Mouse (Mus musculus) heart, postnatal 0 days (tissue): Measurements from ENCODE around the gene Krtap3-3. TPM values are rescaled to one million over a fixed set of nuclear protein-coding genes. Genes with fewer than 3 reads are reported as not detected.

ENCODE experiments used
- ATAC-seq: fragments of 200-750 bp; cut with Nextera tagmentation; 2 replicates; pipeline ENCODE4 v1.8.0; 2017; ENCODE audit warnings: low read depth, moderate number of reproducible peaks, moderate library complexity; ENCODE audit not compliant: insufficient read depth
- DNase-seq: peaks from one replicate; pipeline ENCODE4 v3.0.0-alpha.2; 2016; ENCODE audit warnings: low spot score
- H3K27ac ChIP-seq: fragments of 300-500 bp; sonication (generic); 2 replicates; pipeline ENCODE4 v1.5.1; 2014; ENCODE audit warnings: low read depth, mild to moderate bottlenecking
- H3K27me3 ChIP-seq: fragments of 300-500 bp; sonication (generic); 2 replicates; pipeline ENCODE4 v1.6.1; 2014; ENCODE audit warnings: low read length, mixed read lengths; ENCODE audit not compliant: control insufficient read depth, insufficient read depth
- H3K36me3 ChIP-seq: fragments of 300-500 bp; sonication (generic); replicated peaks from 2 replicates; pipeline ENCODE4 v1.6.1; 2014; ENCODE audit warnings: low read length, mixed read lengths; ENCODE audit not compliant: control insufficient read depth, insufficient read depth
- H3K4me1 ChIP-seq: fragments of 300-500 bp; sonication (generic); 2 replicates; pipeline ENCODE4 v1.6.1; 2014; ENCODE audit warnings: antibody characterized with exemption; ENCODE audit not compliant: control insufficient read depth, insufficient read depth
- H3K4me2 ChIP-seq: fragments of 300-500 bp; sonication (generic); 2 replicates; pipeline ENCODE4 v1.6.1; 2014; ENCODE audit warnings: low read depth, mild to moderate bottlenecking, low read length, moderate library complexity
- H3K4me3 ChIP-seq: fragments of 300-500 bp; sonication (generic); 2 replicates; pipeline ENCODE4 v1.5.1; 2014; ENCODE audit warnings: low read depth, low read length
- H3K9ac ChIP-seq: fragments of 300-500 bp; sonication (generic); replicated peaks from 2 replicates; pipeline ENCODE4 v1.6.1; 2014; ENCODE audit warnings: low read depth, low read length, mixed read lengths
- H3K9me3 ChIP-seq: fragments of 300-500 bp; sonication (generic); replicated peaks from 2 replicates; pipeline ENCODE4 v1.6.1; 2016; ENCODE audit warnings: low read length; ENCODE audit not compliant: control insufficient read depth
- CTCF ChIP-seq: IDR thresholded peaks from 2 replicates; pipeline ENCODE4 v1.5.1; 2016; ENCODE audit warnings: antibody characterized with exemption, control low read depth, low read depth
- EP300 ChIP-seq: IDR thresholded peaks from 2 replicates; pipeline ENCODE4 v1.6.1; 2016; ENCODE audit warnings: antibody characterized with exemption, low read depth
- WGBS: fragments of 180-500 bp; shearing (Covaris S2); extraction: QIAGEN DNeasy Blood & Tissue Kit; methylation state at CpG from one replicate; pipeline ENCODE4 v1.1.7; 2014; 5-methylcytosine and 5-hydroxymethylcytosine counted together
- polyA plus RNA-seq: library from polyadenylated mRNA; unstranded; fragments of >200 nt; fragmentation: Nextera tagmentation; extraction: Ambion mirVana; gene quantifications from 2 replicates; pipeline ENCODE4 v1.2.1, GENCODE M21; 2015
- total RNA-seq: library from RNA; depleted of rRNA; stranded (reverse); fragments of >200 nt; gene quantifications from 2 replicates; pipeline ENCODE4 v1.2.3, GENCODE M21; 2014; ENCODE audit warnings: low replicate concordance; rRNA removed

The Krtap3-3 gene
- total and polyA plus RNA-seq, 2 experiments from 2014 or later, result not detected

GRCm38 (mm10) chr11:99521288-99521860, 29.3 kb downstream of the Krtap3-3 start, which contains the start of gene Krt39:
Gene Krt39 (minus strand): TSS chr11:99521338.
- 73% methylated on average over 13 of the region's 13 CpGs for WGBS
- DNase-seq (no peak), ATAC-seq (no peak)
- no peak within 1 kb of the TSS for H3K4me2 ChIP-seq
- no peaks in the 10 kb centered on the region for H3K9me3 ChIP-seq
- H3K36me3 ChIP-seq, result no peaks in the 10 kb centered on the region
- H3K4me3 ChIP-seq, result no peak within 1 kb of the TSS
- H3K27me3 ChIP-seq, result no peaks in the 10 kb centered on the region
- no peak for TF ChIP-seq EP300
- TF ChIP-seq CTCF, result no peak
- H3K27ac ChIP-seq, result no peak within 1 kb of the TSS
- no peak within 1 kb of the TSS for H3K9ac ChIP-seq
- H3K4me1 ChIP-seq, result no peaks in the 10 kb centered on the region

GRCm38 (mm10) chr11:99514098-99514497, 36.6 kb downstream of the Krtap3-3 start:
- Histone ChIP-seq H3K27ac (no peak overlapping the region), H3K4me1 (no peaks in the 10 kb centered on the region), H3K9me3 (no peaks in the 10 kb centered on the region), H3K36me3 (no peaks in the 10 kb centered on the region), H3K4me2 (no peak overlapping the region), H3K27me3 (no peaks in the 10 kb centered on the region), H3K4me3 (no peak overlapping the region), H3K9ac (no peak overlapping the region)
- TF ChIP-seq EP300 (no peak), CTCF (no peak)
- WGBS, result 77% methylated on average over 8 of the region's 8 CpGs
- ATAC-seq, result no peak
- DNase-seq, result no peak

Other genes starting within 250 kb of the Krtap3-3 start
Only the 30 nearest of the 34 such genes appear.
- gene Krt25, start 227.9 kb downstream of the Krtap3-3 start, total RNA-seq, result not detected in 2 replicates
- 0.07 and 0.12 TPM in 2 replicates for gene Krt25, start 227.9 kb downstream of the Krtap3-3 start, polyA plus RNA-seq
- gene Krt26, start 212.9 kb downstream of the Krtap3-3 start, total RNA-seq, result not detected in 2 replicates
- not detected in 2 replicates for gene Krt26, start 212.9 kb downstream of the Krtap3-3 start, polyA plus RNA-seq
- not detected in 2 replicates for gene Krt27, start 199.8 kb downstream of the Krtap3-3 start, total RNA-seq
- gene Krt27, start 199.8 kb downstream of the Krtap3-3 start, polyA plus RNA-seq, result not detected in 2 replicates
- 3.1 TPM in 1 of 2 replicates, not detected in the other for gene Krt28, start 176.0 kb downstream of the Krtap3-3 start, total RNA-seq
- gene Krt28, start 176.0 kb downstream of the Krtap3-3 start, polyA plus RNA-seq, result 0.10 and 0.14 TPM in 2 replicates
- gene Krt10, start 161.5 kb downstream of the Krtap3-3 start, total RNA-seq, result 0.31 and 0.84 TPM in 2 replicates
- gene Krt10, start 161.5 kb downstream of the Krtap3-3 start, polyA plus RNA-seq, result 20.4 and 22.6 TPM in 2 replicates
- not detected in 2 replicates for gene Krt12, start 128.6 kb downstream of the Krtap3-3 start, total RNA-seq
- not detected in 2 replicates for gene Krt12, start 128.6 kb downstream of the Krtap3-3 start, polyA plus RNA-seq
- gene Krt20, start 112.7 kb downstream of the Krtap3-3 start, total RNA-seq, result not detected in 2 replicates
- 0.26 and 0.38 TPM in 2 replicates for gene Krt20, start 112.7 kb downstream of the Krtap3-3 start, polyA plus RNA-seq
- not detected in 2 replicates for gene Krt23, start 57.7 kb downstream of the Krtap3-3 start, total RNA-seq
- gene Krt23, start 57.7 kb downstream of the Krtap3-3 start, polyA plus RNA-seq, result 0.07 and 0.12 TPM in 2 replicates
- gene Krt39, start 29.5 kb downstream of the Krtap3-3 start, total RNA-seq, result not detected in 2 replicates
- gene Krt39, start 29.5 kb downstream of the Krtap3-3 start, polyA plus RNA-seq, result not detected in 2 replicates
- gene Krt40, start 7.7 kb downstream of the Krtap3-3 start, total RNA-seq, result not detected in 2 replicates
- not detected in 2 replicates for gene Krt40, start 7.7 kb downstream of the Krtap3-3 start, polyA plus RNA-seq
- gene Krtap3-2, start 6.0 kb upstream of the Krtap3-3 start, total RNA-seq, result not detected in 2 replicates
- not detected in 2 replicates for gene Krtap3-2, start 6.0 kb upstream of the Krtap3-3 start, polyA plus RNA-seq
- not detected in 2 replicates for gene Gm11939, start 8.6 kb upstream of the Krtap3-3 start, total RNA-seq
- gene Gm11939, start 8.6 kb upstream of the Krtap3-3 start, polyA plus RNA-seq, result not detected in 2 replicates
- not detected in 2 replicates for gene Krtap3-1, start 15.8 kb upstream of the Krtap3-3 start, total RNA-seq
- not detected in 2 replicates for gene Krtap3-1, start 15.8 kb upstream of the Krtap3-3 start, polyA plus RNA-seq
- gene Krtap1-5, start 30.2 kb upstream of the Krtap3-3 start, total RNA-seq, result not detected in 2 replicates
- not detected in 2 replicates for gene Krtap1-5, start 30.2 kb upstream of the Krtap3-3 start, polyA plus RNA-seq
- gene Krtap1-4, start 32.8 kb upstream of the Krtap3-3 start, total RNA-seq, result not detected in 2 replicates
- not detected in 2 replicates for gene Krtap1-4, start 32.8 kb upstream of the Krtap3-3 start, polyA plus RNA-seq
- not detected in 2 replicates for gene Krtap1-3, start 40.5 kb upstream of the Krtap3-3 start, total RNA-seq
- gene Krtap1-3, start 40.5 kb upstream of the Krtap3-3 start, polyA plus RNA-seq, result not detected in 2 replicates
- gene Krtap9-3, start 47.2 kb upstream of the Krtap3-3 start, total RNA-seq, result not detected in 2 replicates
- gene Krtap9-3, start 47.2 kb upstream of the Krtap3-3 start, polyA plus RNA-seq, result not detected in 2 replicates
- not detected in 2 replicates for gene Gm11938, start 52.4 kb upstream of the Krtap3-3 start, total RNA-seq
- gene Gm11938, start 52.4 kb upstream of the Krtap3-3 start, polyA plus RNA-seq, result not detected in 2 replicates
- not detected in 2 replicates for gene Gm11937, start 59.3 kb upstream of the Krtap3-3 start, total RNA-seq
- gene Gm11937, start 59.3 kb upstream of the Krtap3-3 start, polyA plus RNA-seq, result not detected in 2 replicates
- gene Krtap2-4, start 64.0 kb upstream of the Krtap3-3 start, total RNA-seq, result not detected in 2 replicates
- gene Krtap2-4, start 64.0 kb upstream of the Krtap3-3 start, polyA plus RNA-seq, result not detected in 2 replicates
- not detected in 2 replicates for gene Gm11562, start 69.6 kb upstream of the Krtap3-3 start, total RNA-seq
- gene Gm11562, start 69.6 kb upstream of the Krtap3-3 start, polyA plus RNA-seq, result not detected in 2 replicates
- not detected in 2 replicates for gene Krtap4-1, start 77.4 kb upstream of the Krtap3-3 start, total RNA-seq
- not detected in 2 replicates for gene Krtap4-1, start 77.4 kb upstream of the Krtap3-3 start, polyA plus RNA-seq
- gene Krtap4-2, start 84.2 kb upstream of the Krtap3-3 start, total RNA-seq, result not detected in 2 replicates
- not detected in 2 replicates for gene Krtap4-2, start 84.2 kb upstream of the Krtap3-3 start, polyA plus RNA-seq
- gene Krtap4-7, start 93.2 kb upstream of the Krtap3-3 start, total RNA-seq, result not detected in 2 replicates
- not detected in 2 replicates for gene Krtap4-7, start 93.2 kb upstream of the Krtap3-3 start, polyA plus RNA-seq
- not detected in 2 replicates for gene Gm11555, start 99.4 kb upstream of the Krtap3-3 start, total RNA-seq
- gene Gm11555, start 99.4 kb upstream of the Krtap3-3 start, polyA plus RNA-seq, result not detected in 2 replicates
- not detected in 2 replicates for gene Gm11563, start 108.1 kb upstream of the Krtap3-3 start, total RNA-seq
- not detected in 2 replicates for gene Gm11563, start 108.1 kb upstream of the Krtap3-3 start, polyA plus RNA-seq
- gene Krtap4-6, start 115.1 kb upstream of the Krtap3-3 start, total RNA-seq, result not detected in 2 replicates
- gene Krtap4-6, start 115.1 kb upstream of the Krtap3-3 start, polyA plus RNA-seq, result not detected in 2 replicates
- gene Gm14190, start 139.9 kb upstream of the Krtap3-3 start, total RNA-seq, result not detected in 2 replicates
- not detected in 2 replicates for gene Gm14190, start 139.9 kb upstream of the Krtap3-3 start, polyA plus RNA-seq
- gene Gm14180, start 183.4 kb upstream of the Krtap3-3 start, total RNA-seq, result not detected in 2 replicates
- not detected in 2 replicates for gene Gm14180, start 183.4 kb upstream of the Krtap3-3 start, polyA plus RNA-seq
- not detected in 2 replicates for gene Gm11595, start 222.0 kb upstream of the Krtap3-3 start, total RNA-seq
- not detected in 2 replicates for gene Gm11595, start 222.0 kb upstream of the Krtap3-3 start, polyA plus RNA-seq